29 mouse cellular contexts compared by ENCODE assay signal in the genomic region with DNA sequence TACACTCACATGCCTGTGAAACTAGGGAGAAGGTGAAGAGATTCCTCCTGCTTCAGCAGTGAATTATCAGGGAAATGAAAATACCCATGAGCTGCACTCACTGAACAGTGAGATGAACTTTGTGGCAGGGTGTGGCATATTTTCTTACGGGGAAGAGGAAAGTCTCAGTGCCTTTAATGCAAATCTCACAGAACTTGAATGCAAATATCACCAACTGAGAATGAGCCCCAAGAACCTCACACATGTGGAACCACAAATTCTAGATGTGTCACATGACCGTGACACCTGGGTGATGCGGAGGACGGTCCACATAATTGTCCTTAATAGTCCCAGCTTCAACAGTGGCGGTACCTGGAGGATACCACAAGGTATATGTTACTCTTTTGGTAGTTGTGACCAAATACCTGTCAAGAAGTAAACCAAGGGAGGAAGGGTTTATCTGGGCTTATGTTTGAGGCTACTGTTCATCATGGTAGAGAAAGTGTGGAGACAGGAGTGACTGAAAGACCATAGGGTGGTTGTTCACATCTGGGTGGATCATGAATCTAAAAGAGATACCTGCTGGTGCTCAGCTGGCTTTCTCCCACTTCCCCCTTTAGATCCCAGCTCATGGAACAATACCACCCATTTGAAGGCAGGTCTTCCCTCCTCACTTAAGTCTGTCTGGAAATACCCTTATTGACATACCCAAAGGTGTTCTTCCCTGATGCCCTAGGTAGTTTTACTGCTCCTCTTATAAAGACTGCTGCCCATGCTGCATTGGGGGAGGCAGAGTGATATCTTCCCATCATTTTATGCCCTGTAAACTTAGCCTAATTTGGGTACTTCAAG. TPM values are rescaled to one million over a fixed set of nuclear protein-coding genes. Genes with fewer than 3 reads are reported as not detected.
"Had no signal": no experiment of that assay in that cellular context is flagged by ENCODE, and none has a peak within 500 bp of the region (broad histone marks: within the 10 kb centered on the region; RNA-seq: fewer than 3 reads in every experiment).

Gene Trim40 (minus strand): TSS at position 51 of the 831 bp plus-strand sequence.

- H3K9me3 ChIP-seq: kidney, embryonic 15.5 days; limb, embryonic 10.5 days; limb, embryonic 13.5 days; liver, embryonic 12.5 days; liver, embryonic 15.5 days; midbrain, embryonic 12.5 days; midbrain, embryonic 15.5 days; neural tube, embryonic 12.5 days; neural tube, embryonic 15.5 days had no signal

- H3K9ac ChIP-seq: kidney, embryonic 15.5 days; limb, embryonic 13.5 days; liver, embryonic 12.5 days; liver, embryonic 15.5 days; midbrain, embryonic 12.5 days; midbrain, embryonic 15.5 days; neural tube, embryonic 12.5 days; neural tube, embryonic 15.5 days had no signal

- H3K4me3 ChIP-seq: kidney, embryonic 15.5 days; layer of hippocampus, adult 2 months; limb, embryonic 10.5 days; limb, embryonic 13.5 days; liver, embryonic 12.5 days; liver, embryonic 15.5 days; midbrain, embryonic 12.5 days; midbrain, embryonic 15.5 days; neural tube, embryonic 12.5 days; neural tube, embryonic 15.5 days had no signal

- H3K27ac ChIP-seq: kidney, embryonic 15.5 days; layer of hippocampus, adult 2 months; limb, embryonic 10.5 days; limb, embryonic 13.5 days; liver, embryonic 12.5 days; liver, embryonic 15.5 days; macrophage; midbrain, embryonic 12.5 days; midbrain, embryonic 15.5 days; neural tube, embryonic 12.5 days; neural tube, embryonic 15.5 days; stomach, postnatal 0 days had no signal

- H3K27me3 ChIP-seq: midbrain, embryonic 12.5 days; midbrain, embryonic 15.5 days; neural tube, embryonic 12.5 days; neural tube, embryonic 15.5 days had no signal

- ATAC-seq: liver, embryonic 12.5 days; midbrain, embryonic 15.5 days had no signal

- DNase-seq: kidney, adult 8-10 months; kidney, postnatal 14 days; kidney, postnatal 4 days; layer of hippocampus, adult 9-11 months; liver; lung, adult 2 months; right cerebral cortex, adult 18-20 months; right cerebral cortex, postnatal 14 days; right cerebral cortex, postnatal 4 days; thymus, adult 2 months; thymus, postnatal 14 days; thymus, postnatal 4 days had no signal

- H3K36me3 ChIP-seq: kidney, embryonic 15.5 days; limb, embryonic 10.5 days; limb, embryonic 13.5 days; liver, embryonic 12.5 days; liver, embryonic 15.5 days; midbrain, embryonic 12.5 days; midbrain, embryonic 15.5 days; neural tube, embryonic 12.5 days; neural tube, embryonic 15.5 days had no signal

- H3K4me1 ChIP-seq: kidney, embryonic 15.5 days; limb, embryonic 10.5 days; limb, embryonic 13.5 days; midbrain, embryonic 12.5 days; midbrain, embryonic 15.5 days; neural tube, embryonic 12.5 days; neural tube, embryonic 15.5 days had no signal

- H3K4me2 ChIP-seq: kidney, embryonic 15.5 days; limb, embryonic 13.5 days; liver, embryonic 12.5 days; liver, embryonic 15.5 days; midbrain, embryonic 12.5 days; midbrain, embryonic 15.5 days; neural tube, embryonic 12.5 days; neural tube, embryonic 15.5 days had no signal

RNA-seq across cellular contexts. Expression of gene Trim40, which starts in this region (rescaled TPM):
- total RNA-seq: layer of hippocampus, adult 2 months; layer of hippocampus, postnatal 25 days; left cerebral cortex, postnatal 25 days; megakaryocyte, adult 5-6 weeks had no signal
- polyA plus RNA-seq: kidney, embryonic 15.5 days; limb, embryonic 10.5 days; limb, embryonic 13.5 days; liver, embryonic 12.5 days; liver, embryonic 15.5 days; lung, embryonic 16.5 days; macrophage; midbrain, embryonic 12.5 days; midbrain, embryonic 15.5 days; neural tube, embryonic 12.5 days; neural tube, embryonic 15.5 days; stomach, embryonic 14.5 days had no signal
